Mouse (Mus musculus): ENCODE data around the gene Elovl6.

Gene Elovl6

GRCm38 (mm10) chr3:129532180-129532864 lies at the start of gene Elovl6:
Gene Elovl6 (plus strand): TSS chr3:129532355.
- no peak; the same call in 1 of the 2 replicates for TF ChIP-seq GATA4 (IDR thresholded peaks at IDR 0.05; ENCODE audit: insufficient replicate concordance, low read length)

- no peak for TF ChIP-seq GATA4 (IDR thresholded peaks at IDR 0.05; ENCODE audit: insufficient replicate concordance, low read length)
Observed at GRCm38 (mm10) chr3:129488774-129489173, 43.4 kb upstream of the Elovl6 start.

DNA sequence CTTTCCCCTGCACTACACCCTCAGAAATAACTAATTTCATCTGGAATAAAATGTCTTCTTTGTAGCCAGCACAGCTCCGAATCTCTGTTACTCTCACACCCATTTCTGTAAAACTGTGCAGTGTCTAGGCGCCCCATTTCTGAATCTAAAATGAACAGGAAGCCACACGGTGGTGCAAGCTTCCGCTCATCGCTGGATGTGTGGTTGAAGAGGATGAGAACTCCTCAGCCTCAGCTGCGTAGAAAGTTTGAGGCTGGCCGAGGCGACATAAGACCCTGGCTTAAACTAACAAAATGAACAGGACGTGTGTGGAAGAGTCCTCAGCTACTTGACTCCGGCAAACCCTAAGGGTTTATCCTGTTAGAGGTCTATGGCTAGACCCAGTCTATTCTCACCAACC lies 38.0 kb upstream of the Elovl6 start:
- no peak for TF ChIP-seq GATA4 (IDR thresholded peaks at IDR 0.05; ENCODE audit: insufficient replicate concordance, low read length)

DNA sequence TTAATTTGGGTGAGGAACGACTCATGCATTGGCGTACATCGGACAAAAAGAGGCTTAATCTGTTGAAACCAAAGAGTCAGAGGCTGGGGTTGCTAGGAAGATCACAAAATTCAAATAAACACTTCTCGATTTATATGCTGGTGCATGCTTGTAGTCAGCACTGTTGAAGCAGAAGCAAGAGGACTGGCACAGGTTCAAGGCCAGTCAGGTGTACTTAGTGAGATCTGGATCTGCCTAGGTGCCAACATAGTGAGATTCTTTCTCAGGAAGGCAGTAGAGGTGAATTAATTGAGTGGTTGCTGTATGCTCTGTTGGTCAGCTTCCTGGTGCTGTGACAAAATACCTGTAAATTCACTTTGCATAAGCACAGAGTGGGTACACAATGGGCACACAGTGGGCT lies 37.4 kb upstream of the Elovl6 start:
- TF ChIP-seq GATA4 (IDR thresholded peaks at IDR 0.05; ENCODE audit: insufficient replicate concordance, low read length), result no peak

- TF ChIP-seq GATA4 (IDR thresholded peaks at IDR 0.05; ENCODE audit: insufficient replicate concordance, low read length), result no peak
Observed at GRCm38 (mm10) chr3:129503781-129504180, 28.4 kb upstream of the Elovl6 start.

GRCm38 (mm10) chr3:129504928-129505327 lies 27.2 kb upstream of the Elovl6 start:
- TF ChIP-seq GATA4 (IDR thresholded peaks at IDR 0.05; ENCODE audit: insufficient replicate concordance, low read length), result no peak

DNA sequence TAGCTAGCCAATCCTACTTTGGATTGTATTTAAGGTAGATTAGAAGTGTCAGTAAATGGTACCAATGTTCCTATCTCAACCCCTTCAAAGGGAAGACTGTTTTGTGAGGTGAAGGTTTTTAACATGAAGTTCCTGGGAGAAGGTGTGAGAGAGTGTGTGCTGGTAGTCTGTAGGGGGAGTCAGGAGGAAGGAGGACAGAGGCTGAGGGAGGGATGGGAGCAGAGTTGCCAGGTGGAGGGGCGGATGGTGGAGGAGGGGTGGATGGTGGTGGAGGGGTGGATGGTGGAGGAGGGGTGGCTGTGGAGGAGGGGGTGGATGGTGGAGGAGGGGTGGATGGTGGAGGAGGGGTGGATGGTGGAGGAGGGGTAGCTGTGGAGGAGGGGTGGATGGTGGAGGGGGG lies 24.4 kb upstream of the Elovl6 start:
- no peak for TF ChIP-seq GATA4 (IDR thresholded peaks at IDR 0.05; ENCODE audit: insufficient replicate concordance, low read length)

GRCm38 (mm10) chr3:129508571-129508970 lies 23.6 kb upstream of the Elovl6 start:
- no peak for TF ChIP-seq GATA4 (IDR thresholded peaks at IDR 0.05; ENCODE audit: insufficient replicate concordance, low read length)

GRCm38 (mm10) chr3:129509725-129510124 lies 22.4 kb upstream of the Elovl6 start:
- no peak for TF ChIP-seq GATA4 (IDR thresholded peaks at IDR 0.05; ENCODE audit: insufficient replicate concordance, low read length)

- TF ChIP-seq GATA4 (IDR thresholded peaks at IDR 0.05; ENCODE audit: insufficient replicate concordance, low read length), result no peak
Observed at GRCm38 (mm10) chr3:129515863-129516436, 16.2 kb upstream of the Elovl6 start.

- no peak for TF ChIP-seq GATA4 (IDR thresholded peaks at IDR 0.05; ENCODE audit: insufficient replicate concordance, low read length)
Observed at GRCm38 (mm10) chr3:129520499-129520898, 11.7 kb upstream of the Elovl6 start.

DNA sequence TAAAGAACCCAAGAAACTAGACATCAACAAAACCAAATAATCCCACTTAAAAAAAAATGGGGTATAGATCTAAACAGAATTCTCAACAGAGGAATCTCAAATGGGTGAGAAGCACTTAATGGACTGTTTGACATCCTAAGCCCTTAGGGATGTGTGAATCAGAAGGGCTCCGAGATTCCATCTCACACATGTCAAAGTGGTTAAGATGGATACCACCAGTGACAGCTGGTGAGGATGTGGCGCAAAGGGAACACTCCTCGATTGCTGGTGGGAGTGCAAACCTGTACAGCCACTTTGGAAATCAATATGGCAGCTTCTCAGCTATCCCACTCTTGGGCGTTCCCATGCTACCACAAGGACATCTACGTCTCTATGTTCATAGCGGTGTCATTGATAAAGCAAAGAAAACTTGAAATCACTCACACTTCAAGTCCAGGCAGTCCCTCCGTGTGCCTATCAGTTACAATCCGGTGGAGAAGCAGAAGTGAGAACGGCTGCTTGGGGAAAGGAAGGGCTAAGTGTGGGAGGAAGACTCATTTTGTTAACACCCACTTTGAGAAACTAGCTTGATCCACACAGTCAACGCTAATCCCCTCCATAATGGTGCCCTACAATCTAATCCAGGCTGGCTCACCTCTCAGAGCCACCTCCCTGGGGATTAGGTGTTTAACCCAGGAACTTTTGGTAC lies 8.6 kb upstream of the Elovl6 start:
- TF ChIP-seq GATA4 (IDR thresholded peaks at IDR 0.05; ENCODE audit: insufficient replicate concordance, low read length), result no peak

DNA sequence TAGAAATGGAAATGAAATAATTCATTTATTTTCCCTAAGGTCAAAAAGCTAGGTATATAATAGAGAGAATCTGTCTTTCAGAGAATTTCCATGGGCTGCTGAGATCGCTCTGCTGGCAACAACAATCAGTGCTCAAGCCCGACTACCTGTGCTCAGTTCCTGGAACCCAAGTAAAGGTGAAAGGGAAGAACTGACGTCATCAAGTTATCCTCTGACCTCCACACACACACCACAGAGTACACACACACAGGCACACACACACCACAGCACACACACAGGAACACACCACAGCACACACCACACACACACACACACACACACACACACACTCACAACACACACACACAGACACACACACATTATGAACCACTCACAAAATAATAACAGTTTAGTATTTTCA lies 5.1 kb upstream of the Elovl6 start:
- no peak for TF ChIP-seq GATA4 (IDR thresholded peaks at IDR 0.05; ENCODE audit: insufficient replicate concordance, low read length)

DNA sequence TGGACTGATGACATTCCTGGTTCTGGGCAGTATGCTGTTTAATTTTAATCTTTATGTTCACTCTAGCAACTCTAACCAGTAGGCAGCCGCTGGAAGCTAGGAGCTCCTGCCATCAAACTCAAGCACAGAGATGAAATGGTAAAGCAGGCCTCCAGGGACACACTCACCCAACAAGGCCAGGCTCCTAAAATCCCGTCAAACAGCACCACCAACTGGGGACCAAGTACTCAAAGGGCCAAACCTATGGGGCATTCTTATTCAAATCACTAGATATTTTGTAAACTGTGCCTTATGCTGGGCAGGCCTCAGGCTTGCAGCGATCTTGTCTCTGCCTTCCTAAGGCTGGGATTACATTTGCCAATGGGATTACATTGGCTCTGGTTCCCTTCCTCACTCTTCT lies 2.8 kb upstream of the Elovl6 start:
- no peak for TF ChIP-seq GATA4 (IDR thresholded peaks at IDR 0.05; ENCODE audit: insufficient replicate concordance, low read length)

DNA sequence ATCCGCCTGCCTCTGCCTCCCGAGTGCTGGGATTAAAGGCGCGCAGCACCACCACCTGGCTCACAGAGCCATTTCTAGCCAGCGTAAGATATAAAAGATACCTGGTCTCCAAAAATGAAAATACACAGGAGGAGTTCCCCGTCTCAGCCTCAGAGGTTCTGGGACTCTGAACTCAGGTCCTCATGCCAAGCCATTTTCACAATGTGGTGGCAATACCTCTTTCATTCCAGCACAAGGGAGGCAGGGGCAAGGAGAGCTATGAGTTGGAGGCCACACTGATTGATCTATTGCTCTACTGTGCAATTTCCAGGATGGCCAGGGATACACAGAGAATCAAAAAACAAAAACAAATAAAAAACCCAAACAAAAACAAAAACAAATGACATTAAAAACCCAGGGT lies 1.7 kb upstream of the Elovl6 start:
- no peak for TF ChIP-seq GATA4 (IDR thresholded peaks at IDR 0.05; ENCODE audit: insufficient replicate concordance, low read length)
